Mouse (Mus musculus) embryonic facial prominence, embryonic 12.5 days (tissue): ENCODE measurements around the gene Chtop. TPM values are rescaled to one million over a fixed set of nuclear protein-coding genes. Genes with fewer than 3 reads are reported as not detected.

ENCODE experiments used
- ATAC-seq: fragments of 200-750 bp; cut with Nextera tagmentation; 2 replicates; pipeline ENCODE4 v1.8.0; 2017; ENCODE audit not compliant: insufficient number of reproducible peaks, insufficient read depth, low FRiP score, low TSS enrichment
- H3K27ac ChIP-seq: fragments of 300-500 bp; sonication (generic); 2 replicates; pipeline ENCODE4 v1.5.1; 2016; ENCODE audit warnings: mild to moderate bottlenecking
- H3K27me3 ChIP-seq: fragments of 300-500 bp; sonication (generic); 2 replicates; pipeline ENCODE4 v1.6.1; 2016; ENCODE audit warnings: mild to moderate bottlenecking, moderate library complexity
- H3K36me3 ChIP-seq: fragments of 300-500 bp; sonication (generic); 2 replicates; pipeline ENCODE4 v1.6.1; 2016; ENCODE audit warnings: mild to moderate bottlenecking
- H3K4me1 ChIP-seq: fragments of 300-500 bp; sonication (generic); 2 replicates; pipeline ENCODE4 v1.6.1; 2016
- H3K4me2 ChIP-seq: fragments of 300-500 bp; sonication (generic); replicated peaks from 2 replicates; pipeline ENCODE4 v1.6.1; 2016; ENCODE audit warnings: mild to moderate bottlenecking, moderate library complexity
- H3K4me3 ChIP-seq: fragments of 300-500 bp; sonication (generic); 2 replicates; pipeline ENCODE4 v1.5.1; 2016; ENCODE audit warnings: mild to moderate bottlenecking
- H3K9ac ChIP-seq: fragments of 300-500 bp; sonication (generic); 2 replicates; pipeline ENCODE4 v1.6.1; 2016; ENCODE audit warnings: mild to moderate bottlenecking, moderate library complexity
- H3K9me3 ChIP-seq: fragments of 300-500 bp; sonication (generic); 2 replicates; pipeline ENCODE4 v1.6.1; 2016; ENCODE audit warnings: mild to moderate bottlenecking, moderate library complexity
- WGBS: fragments of 180-500 bp; shearing (Covaris S2); methylation state at CpG from one replicate; pipeline ENCODE4 v1.1.7; 2016; 5-methylcytosine and 5-hydroxymethylcytosine counted together
- polyA plus RNA-seq: library from polyadenylated mRNA; unstranded; fragments of >200 nt; fragmentation: Nextera tagmentation; extraction: Ambion mirVana; gene quantifications from 2 replicates; pipeline ENCODE4 v1.2.1, GENCODE M21; 2016

The Chtop gene
- polyA plus RNA-seq, 1 experiment from 2014 or later: 209 TPM

DNA sequence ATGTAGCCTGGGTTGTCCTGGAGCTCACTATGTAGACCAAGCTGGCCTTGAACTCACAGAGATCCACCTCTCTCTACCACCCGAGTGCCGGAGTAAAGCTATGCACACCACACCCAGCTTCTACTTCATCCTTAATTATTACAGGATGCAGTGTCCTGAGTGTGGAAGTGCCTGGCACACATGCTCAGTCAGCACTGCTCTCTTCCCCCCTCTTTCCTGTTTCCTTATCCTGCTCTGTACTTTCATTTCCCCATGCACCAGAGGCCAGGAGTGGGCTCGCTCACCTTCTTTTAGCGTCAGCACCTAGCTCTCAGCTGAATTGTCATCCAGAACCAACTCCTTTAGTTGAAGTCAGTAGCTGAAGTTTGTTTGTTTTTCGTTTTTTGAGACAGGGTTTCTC is 49.0 kb downstream of the Chtop start:
- H3K4me1 ChIP-seq: no peaks in the 10 kb centered on the region
- H3K36me3 ChIP-seq: no peaks in the 10 kb centered on the region
- H3K9me3 ChIP-seq: no peaks in the 10 kb centered on the region
- WGBS: 60% methylated on average over 5 of the region's 5 CpGs
- no peak overlapping the region for H3K9ac ChIP-seq
- H3K27me3 ChIP-seq: peaks cover 38% of the 10 kb centered on the region
- no peak for ATAC-seq
- no peak overlapping the region for H3K27ac ChIP-seq
- no peak overlapping the region for H3K4me2 ChIP-seq
- no peak overlapping the region for H3K4me3 ChIP-seq

DNA sequence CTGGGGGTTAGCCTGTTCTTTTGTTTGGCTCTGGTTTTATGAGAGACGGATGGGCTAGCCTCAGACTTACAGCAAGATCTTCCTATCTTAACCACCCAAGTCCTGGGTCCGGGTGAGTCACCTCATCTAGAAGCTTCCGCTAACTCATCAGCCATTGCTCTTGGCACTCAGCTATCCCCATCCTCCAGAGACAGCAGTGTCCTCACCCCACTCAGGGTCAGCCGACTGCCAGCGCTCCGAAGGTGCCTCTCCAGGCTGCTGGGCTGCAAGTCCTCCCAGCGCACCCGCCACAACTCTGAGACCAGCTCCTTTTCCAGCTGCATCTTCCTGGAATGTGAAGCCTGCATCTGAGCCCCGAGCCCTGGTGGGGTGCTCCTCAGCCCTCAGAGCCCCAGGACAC is 49.6 kb downstream of the Chtop start:
- H3K4me1 ChIP-seq: no peaks in the 10 kb centered on the region
- H3K27me3 ChIP-seq: peaks cover 32% of the 10 kb centered on the region
- no peaks in the 10 kb centered on the region for H3K9me3 ChIP-seq
- no peak overlapping the region for H3K4me3 ChIP-seq
- no peak for ATAC-seq
- 84% methylated on average over 9 of the region's 9 CpGs for WGBS
- H3K27ac ChIP-seq: no peak overlapping the region
- H3K9ac ChIP-seq: no peak overlapping the region
- no peak overlapping the region for H3K4me2 ChIP-seq
- H3K36me3 ChIP-seq: no peaks in the 10 kb centered on the region

- no peaks in the 10 kb centered on the region for H3K9me3 ChIP-seq
- H3K4me1 ChIP-seq: 0 out of 2 replicates have a peak, but pooled peaks cover 5% of the 10 kb centered on the region
- H3K4me3 ChIP-seq: no peak overlapping the region
- no peaks in the 10 kb centered on the region for H3K36me3 ChIP-seq
- H3K27ac ChIP-seq: no peak overlapping the region
- no peak overlapping the region for H3K4me2 ChIP-seq
- WGBS: 86% methylated on average over 14 of the region's 14 CpGs
- no peaks in the 10 kb centered on the region for H3K27me3 ChIP-seq
- no peak for ATAC-seq
- H3K9ac ChIP-seq: no peak overlapping the region
Observed at GRCm38 (mm10) chr3:90454931-90455330, 54.4 kb downstream of the Chtop start.

DNA sequence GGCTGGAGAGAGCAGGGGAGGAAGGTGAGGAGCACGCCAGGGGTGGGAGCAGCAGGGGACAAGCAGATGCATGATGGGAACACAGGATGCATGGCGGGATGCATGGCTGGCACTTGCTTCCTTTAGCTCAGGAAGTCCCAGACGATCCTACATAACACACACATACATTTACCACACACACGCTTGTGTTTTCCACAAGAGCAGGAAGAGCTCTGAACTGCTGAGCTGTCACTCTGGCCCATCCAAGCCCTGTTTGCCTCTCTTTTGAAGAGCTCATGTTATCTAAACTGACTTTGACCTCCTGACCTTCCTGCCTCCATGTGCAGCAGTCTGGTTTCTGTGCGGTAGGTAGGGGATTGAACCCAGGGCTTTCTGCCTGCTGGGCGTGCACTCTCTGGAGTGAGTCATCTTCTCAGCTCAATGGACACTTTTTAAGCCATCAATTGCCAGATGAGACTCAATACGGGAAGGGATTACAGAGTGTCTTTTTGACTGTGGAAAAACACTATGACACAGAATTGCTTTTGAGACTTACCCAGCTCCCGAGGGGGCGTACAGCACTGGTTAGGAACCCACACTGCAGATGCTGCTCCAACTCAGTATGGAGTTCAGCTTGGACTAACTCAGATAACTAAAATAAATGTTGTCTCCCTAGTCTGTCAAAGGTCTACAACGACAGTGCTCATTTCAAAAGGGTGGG is 57.8 kb downstream of the Chtop start:
- H3K9ac ChIP-seq: no peak overlapping the region

DNA sequence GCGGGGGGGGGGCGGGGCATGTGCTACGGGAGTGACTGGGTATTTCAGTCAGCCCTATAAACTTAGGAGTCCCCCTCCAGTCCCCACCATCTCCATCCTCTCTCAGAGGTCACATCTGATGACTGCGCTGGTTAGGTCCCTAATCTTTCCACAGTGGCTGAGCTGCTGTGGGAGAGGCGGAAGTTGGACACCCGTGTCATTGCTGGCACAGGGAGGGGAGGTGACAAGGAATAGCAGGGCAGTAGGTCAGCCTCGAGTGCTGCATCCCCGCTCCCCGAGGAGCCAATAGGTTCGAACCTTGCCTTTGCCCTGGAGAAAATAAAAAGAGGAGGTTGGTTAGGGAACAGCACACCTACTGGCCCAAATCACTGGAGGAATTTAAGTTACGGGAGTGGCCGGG is 58.4 kb downstream of the Chtop start:
- no peaks in the 10 kb centered on the region for H3K27me3 ChIP-seq
- no peak overlapping the region for H3K9ac ChIP-seq
- H3K4me1 ChIP-seq: peaks cover 9% of the 10 kb centered on the region; the same call in 1 of the 2 replicates
- no peak overlapping the region; the same call in 1 of the 2 replicates for H3K4me2 ChIP-seq
- no peak for ATAC-seq
- no peak overlapping the region for H3K27ac ChIP-seq
- no peaks in the 10 kb centered on the region for H3K9me3 ChIP-seq
- no peaks in the 10 kb centered on the region for H3K36me3 ChIP-seq
- 35% methylated on average over 12 of the region's 12 CpGs for WGBS
- no peak overlapping the region for H3K4me3 ChIP-seq

More for the DNA sequence above, 57.8 kb downstream of the Chtop start:
- Histone ChIP-seq H3K27ac (no peak overlapping the region), H3K4me1 (peaks cover 8% of the 10 kb centered on the region; the same call in 1 of the 2 replicates), H3K36me3 (no peaks in the 10 kb centered on the region), H3K9me3 (no peaks in the 10 kb centered on the region), H3K27me3 (no peaks in the 10 kb centered on the region), H3K4me2 (no peak overlapping the region), H3K4me3 (no peak overlapping the region)
- WGBS: 54% methylated on average over 10 of the region's 10 CpGs
- ATAC-seq: no peak

Other genes starting within 250 kb of the Chtop start
- gene Dennd4b, start 244.3 kb downstream of the Chtop start, polyA plus RNA-seq: 5.7 and 8.0 TPM in 2 replicates
- 16.6 and 18.2 TPM in 2 replicates for gene Gatad2b, start 216.3 kb downstream of the Chtop start, polyA plus RNA-seq
- 42.8 and 44.8 TPM in 2 replicates for gene Slc27a3, start 119.6 kb downstream of the Chtop start, polyA plus RNA-seq
- 43.6 and 45.2 TPM in 2 replicates for gene Ints3, start 75.9 kb downstream of the Chtop start, polyA plus RNA-seq
- 4.0 and 5.0 TPM in 2 replicates for gene Npr1, start 43.6 kb downstream of the Chtop start, polyA plus RNA-seq
- 301 and 311 TPM in 2 replicates for gene Ilf2, start 33.4 kb downstream of the Chtop start, polyA plus RNA-seq
- gene Snapin, start 18.5 kb downstream of the Chtop start, polyA plus RNA-seq: 74.0 and 76.3 TPM in 2 replicates
- gene S100a1, start 4.9 kb upstream of the Chtop start, polyA plus RNA-seq: 10.3 and 11.2 TPM in 2 replicates
- gene S100a13, start 4.9 kb upstream of the Chtop start, polyA plus RNA-seq: 15.0 and 17.4 TPM in 2 replicates
- 1.5 and 2.2 TPM in 2 replicates for gene S100a14, start 17.4 kb upstream of the Chtop start, polyA plus RNA-seq
- gene S100a16, start 27.8 kb upstream of the Chtop start, polyA plus RNA-seq: 56.1 and 58.0 TPM in 2 replicates
- gene S100a3, start 51.1 kb upstream of the Chtop start, polyA plus RNA-seq: not detected in 2 replicates
- not detected in 2 replicates for gene S100a2, start 80.7 kb upstream of the Chtop start, polyA plus RNA-seq
- gene Gm42674, start 92.4 kb upstream of the Chtop start, polyA plus RNA-seq: not detected in 2 replicates
- gene S100a4, start 94.3 kb upstream of the Chtop start, polyA plus RNA-seq: 4.0 and 7.2 TPM in 2 replicates
- gene S100a5, start 99.0 kb upstream of the Chtop start, polyA plus RNA-seq: 0.85 and 0.91 TPM in 2 replicates
- gene S100a6, start 103.4 kb upstream of the Chtop start, polyA plus RNA-seq: 37.8 and 42.0 TPM in 2 replicates
- 0.13 and 0.36 TPM in 2 replicates for gene S100a7a, start 144.5 kb upstream of the Chtop start, polyA plus RNA-seq
- gene S100a8, start 159.5 kb upstream of the Chtop start, polyA plus RNA-seq: 16.8 and 18.3 TPM in 2 replicates
- gene S100a9, start 186.2 kb upstream of the Chtop start, polyA plus RNA-seq: 8.6 and 11.9 TPM in 2 replicates
- not detected in 2 replicates for gene Pglyrp4, start 217.4 kb upstream of the Chtop start, polyA plus RNA-seq